Mouse (Mus musculus): ENCODE data around the gene Ppl.

- no peak for TF ChIP-seq CTCF (IDR thresholded peaks at IDR 0.05; ENCODE audit: low read depth)
- TF ChIP-seq EP300 (IDR thresholded peaks at IDR 0.05; ENCODE audit: low read depth) = no peak
Measured at GRCm38 (mm10) chr16:5153299-5154026, 21.2 kb upstream of the Ppl start.

Data from liver, postnatal 0 days (tissue).